Mouse (Mus musculus) liver, embryonic 16.5 days (tissue): Measurements from ENCODE around the gene Yars. TPM values are rescaled to one million over a fixed set of nuclear protein-coding genes. Genes with fewer than 3 reads are reported as not detected.

Experiments used
- polyA plus RNA-seq: library from polyadenylated mRNA; unstranded; fragments of >200 nt; fragmentation: Nextera tagmentation; extraction: Ambion mirVana; gene quantifications from 2 replicates; pipeline ENCODE4 v1.2.1, GENCODE M21; 2015

The Yars gene
- polyA plus RNA-seq, 1 experiment from 2014 or later = 56.4 TPM

Other genes with a start within 250 kb of the Yars start
- 0.71 and 0.76 TPM in 2 replicates for gene Azin2, start 227.3 kb upstream of the Yars start, polyA plus RNA-seq
- gene Ak2, start 197.8 kb upstream of the Yars start, polyA plus RNA-seq = 106 and 116 TPM in 2 replicates
- gene Rnf19b, start 131.5 kb upstream of the Yars start, polyA plus RNA-seq = 3.9 and 4.4 TPM in 2 replicates
- gene Tmem54, start 84.2 kb upstream of the Yars start, polyA plus RNA-seq = 0.58 and 1.7 TPM in 2 replicates
- 0.27 and 0.37 TPM in 2 replicates for gene Hpca, start 67.7 kb upstream of the Yars start, polyA plus RNA-seq
- 0.44 and 0.71 TPM in 2 replicates for gene Fndc5, start 52.8 kb upstream of the Yars start, polyA plus RNA-seq
- 6.1 and 6.3 TPM in 2 replicates for gene S100pbp, start within 50 bp of the Yars start, polyA plus RNA-seq
- gene C77080, start 71.6 kb downstream of the Yars start, polyA plus RNA-seq = 0.85 and 0.97 TPM in 2 replicates
- 0.13 and 0.33 TPM in 2 replicates for gene Sync, start 97.9 kb downstream of the Yars start, polyA plus RNA-seq
- 214 and 238 TPM in 2 replicates for gene Rbbp4, start 145.6 kb downstream of the Yars start, polyA plus RNA-seq
- 22.5 and 23.0 TPM in 2 replicates for gene Zbtb8os, start 145.9 kb downstream of the Yars start, polyA plus RNA-seq
- gene Zbtb8a, start 188.4 kb downstream of the Yars start, polyA plus RNA-seq = 2.2 and 2.7 TPM in 2 replicates